Mouse (Mus musculus) ES-E14 (cell line): ENCODE data around the gene Serpina1c. TPM values are rescaled to one million over a fixed set of nuclear protein-coding genes. Genes with fewer than 3 reads are reported as not detected.
"Not testable (repeated sequence)": the region's sequence is repeated elsewhere in the genome, so short reads cannot be mapped to it uniquely, and the experiment has no call there.

ENCODE experiments used
- DNase-seq: peaks from one replicate; pipeline ENCODE4 v3.0.0-alpha.2; 2013; ENCODE audit warnings: low read depth, low spot score
- H3K27ac ChIP-seq: 2 replicates; pipeline ENCODE4 v1.5.1; 2012; ENCODE audit warnings: low read depth, mild to moderate bottlenecking, low read length, moderate library complexity, mixed read lengths; ENCODE audit not compliant: poor library complexity, insufficient read depth, severe bottlenecking
- H3K36me3 ChIP-seq: 2 replicates; pipeline ENCODE4 v1.6.1; 2012; ENCODE audit warnings: mild to moderate bottlenecking, low read length, moderate library complexity, mixed read lengths; ENCODE audit not compliant: control insufficient read depth, poor library complexity, insufficient read depth, severe bottlenecking
- H3K4me1 ChIP-seq, 2 experiments: fragments of 150-350 bp in 1 of 2; sonication (generic) in 1 of 2; 2 replicates each; pipeline ENCODE4 v1.6.1; 2012; ENCODE audit warnings: low read length in 2 of 2, mild to moderate bottlenecking in 1 of 2, mixed read lengths in 1 of 2; ENCODE audit not compliant: control insufficient read depth in 2 of 2, insufficient read depth in 2 of 2, poor library complexity in 1 of 2
- H3K4me3 ChIP-seq, 2 experiments: fragments of 150-350 bp in 1 of 2; sonication (generic) in 1 of 2; 2 replicates each; pipeline ENCODE4 v1.5.1; 2012; ENCODE audit warnings: low read length in 2 of 2, low read depth in 1 of 2, mild to moderate bottlenecking in 1 of 2, mixed read lengths in 1 of 2; ENCODE audit not compliant: insufficient read depth in 1 of 2, poor library complexity in 1 of 2, severe bottlenecking in 1 of 2
- H3K9ac ChIP-seq: 2 replicates; pipeline ENCODE4 v1.6.1; 2012; ENCODE audit warnings: low read depth, mild to moderate bottlenecking, low read length, mixed read lengths; ENCODE audit not compliant: poor library complexity, insufficient read depth, severe bottlenecking
- H3K9me3 ChIP-seq: fragments of 150-350 bp; sonication (generic); 2 replicates; pipeline ENCODE4 v1.6.1; 2012; ENCODE audit warnings: low read depth, mild to moderate bottlenecking, low read length; ENCODE audit not compliant: control insufficient read depth, insufficient read depth
- CHD2 ChIP-seq: IDR thresholded peaks from 2 replicates; pipeline ENCODE4 v1.6.1; 2014; ENCODE audit warnings: mild to moderate bottlenecking, low read depth, low read length, inconsistent platforms
- HCFC1 ChIP-seq: IDR thresholded peaks from 2 replicates; pipeline ENCODE4 v1.6.1; 2012; ENCODE audit warnings: low read length, inconsistent platforms, borderline replicate concordance; ENCODE audit not compliant: insufficient read depth
- MAFK ChIP-seq: IDR thresholded peaks from 2 replicates; pipeline ENCODE4 v1.6.1; 2014; ENCODE audit warnings: mild to moderate bottlenecking, low read depth, low read length, inconsistent platforms; ENCODE audit not compliant: insufficient read depth
- ZC3H11A ChIP-seq: IDR thresholded peaks from 2 replicates; pipeline ENCODE4 v1.6.1; 2012; ENCODE audit warnings: low read depth, mild to moderate bottlenecking, inconsistent platforms, low read length, borderline replicate concordance
- ZNF384 ChIP-seq: IDR thresholded peaks from 2 replicates; pipeline ENCODE4 v1.6.1; 2012; ENCODE audit warnings: low read depth, low read length, inconsistent platforms
- in situ Hi-C, 2 experiments: fragments of 600-800 bp; cut with MboI; formaldehyde crosslinking; loops; one replicate each; pipeline ENCODE4 v1.15.1; 2025; ENCODE audit warnings: low sequenced_read_pairs in 2 of 2, inconsistent platforms in 1 of 2; ENCODE audit not compliant: unreplicated experiment in 2 of 2
- total RNA-seq: library from RNA; depleted of rRNA; stranded (reverse); fragments of 300-350 nt; gene quantifications from 2 replicates; pipeline ENCODE4 v1.2.3, GENCODE M21; 2012; rRNA removed

Serpina1c gene
- total RNA-seq, 1 experiment: not detected

DNA sequence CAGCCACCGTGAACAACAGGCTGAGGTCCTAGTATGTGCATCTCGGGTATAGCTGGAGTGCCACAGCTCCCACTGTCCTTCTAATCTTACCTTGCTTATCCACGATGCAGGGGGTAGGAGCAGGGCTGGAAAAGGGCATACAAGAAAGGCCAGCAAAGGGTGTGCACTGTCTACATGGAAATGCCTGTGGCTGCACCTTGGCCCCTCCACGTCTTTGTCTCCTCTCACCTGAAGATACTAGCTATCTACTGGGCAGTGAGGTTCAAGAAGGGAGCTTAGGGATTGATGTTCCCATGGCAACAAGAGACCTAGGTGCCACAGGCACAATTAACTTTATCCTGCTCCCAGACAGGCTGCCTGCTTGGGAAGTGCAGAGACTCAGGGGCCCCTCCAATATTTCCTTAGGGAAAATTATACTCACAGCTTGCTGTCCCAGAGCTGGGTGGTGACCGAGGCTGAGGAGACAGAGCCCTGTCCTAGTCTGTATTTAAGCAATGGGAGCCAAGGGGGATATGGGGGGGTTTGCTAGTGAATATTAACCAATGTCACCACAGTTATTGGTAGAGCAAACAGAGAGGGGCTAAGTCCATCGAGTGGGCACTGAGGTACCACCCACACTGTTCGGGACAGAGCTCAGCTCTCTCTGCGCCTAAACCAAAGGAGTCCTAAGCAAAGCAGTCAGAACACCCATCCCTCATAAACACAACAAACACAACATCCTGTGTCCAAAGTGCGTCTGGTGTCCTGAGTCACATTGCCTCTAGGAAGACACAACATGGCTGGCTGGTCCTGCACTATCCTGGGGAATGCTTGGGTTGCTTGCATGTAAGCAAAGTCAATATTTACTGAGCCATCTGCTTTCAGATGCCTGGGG lies 41.3 kb downstream of the Serpina1c start, which contains the start of gene Serpina1a:
Gene Serpina1a (minus strand): TSS at position 462 of the 874 bp plus-strand sequence.
- H3K4me3 ChIP-seq, H3K36me3 ChIP-seq, H3K27ac ChIP-seq, H3K4me1 ChIP-seq, in situ Hi-C loops, DNase-seq, H3K9ac ChIP-seq, H3K9me3 ChIP-seq: not testable (repeated sequence)

DNA sequence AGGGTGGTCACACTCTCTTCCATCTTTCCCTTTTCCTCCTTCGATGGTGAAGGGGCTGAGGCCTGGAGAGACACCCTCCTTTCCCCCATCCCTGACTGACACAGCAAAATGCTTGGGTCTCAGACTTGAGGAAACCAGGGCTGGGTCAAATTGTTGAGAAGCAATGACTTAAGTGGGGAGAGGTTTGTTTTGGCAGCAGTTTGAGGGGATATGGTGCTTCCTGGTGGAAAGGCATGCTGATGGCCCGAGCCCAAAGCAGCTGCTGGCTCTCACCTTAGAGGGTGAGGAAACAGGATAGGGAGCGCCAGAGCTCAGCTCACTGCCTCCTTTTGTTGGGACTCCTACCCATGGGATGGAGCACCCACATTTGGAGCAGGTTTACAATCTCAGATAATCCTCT lies 43.7 kb downstream of the Serpina1c start:
- in situ Hi-C loops: no loop called here
- H3K4me3 ChIP-seq: no peak overlapping the region
- TF ChIP-seq MAFK: no peak
- no peak for TF ChIP-seq CHD2
- TF ChIP-seq ZNF384: no peak
- TF ChIP-seq ZC3H11A: no peak
- no peak for TF ChIP-seq HCFC1
- H3K27ac ChIP-seq: no peak overlapping the region
- no peaks in the 10 kb centered on the region for H3K36me3 ChIP-seq
- H3K9ac ChIP-seq: no peak overlapping the region
- H3K9me3 ChIP-seq: no peaks in the 10 kb centered on the region
- H3K4me1 ChIP-seq: no peaks in the 10 kb centered on the region
- DNase-seq: no peak

DNA sequence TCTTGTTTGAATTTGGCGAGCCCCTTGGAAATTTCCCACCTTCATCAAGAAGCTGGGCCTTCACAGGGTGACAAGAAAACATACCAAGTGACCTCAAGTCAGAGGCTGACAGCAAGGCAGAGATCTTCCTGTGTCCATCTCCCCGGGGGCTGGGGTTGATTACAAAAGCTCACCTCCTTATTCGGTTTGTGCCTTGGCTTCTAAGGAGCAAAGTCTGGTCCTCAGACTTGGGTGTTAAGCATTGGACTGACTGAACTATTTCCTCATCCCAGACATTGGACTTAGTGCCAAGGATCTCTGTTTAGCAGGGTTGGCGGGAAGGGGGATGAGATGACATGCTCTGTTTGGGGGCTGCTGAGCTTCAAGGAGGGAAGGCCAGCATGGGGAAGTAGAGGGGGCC lies 44.1 kb downstream of the Serpina1c start:
- H3K9me3 ChIP-seq, in situ Hi-C loops, H3K27ac ChIP-seq, H3K9ac ChIP-seq, H3K4me3 ChIP-seq, DNase-seq, H3K36me3 ChIP-seq, H3K4me1 ChIP-seq: not testable (repeated sequence)

DNA sequence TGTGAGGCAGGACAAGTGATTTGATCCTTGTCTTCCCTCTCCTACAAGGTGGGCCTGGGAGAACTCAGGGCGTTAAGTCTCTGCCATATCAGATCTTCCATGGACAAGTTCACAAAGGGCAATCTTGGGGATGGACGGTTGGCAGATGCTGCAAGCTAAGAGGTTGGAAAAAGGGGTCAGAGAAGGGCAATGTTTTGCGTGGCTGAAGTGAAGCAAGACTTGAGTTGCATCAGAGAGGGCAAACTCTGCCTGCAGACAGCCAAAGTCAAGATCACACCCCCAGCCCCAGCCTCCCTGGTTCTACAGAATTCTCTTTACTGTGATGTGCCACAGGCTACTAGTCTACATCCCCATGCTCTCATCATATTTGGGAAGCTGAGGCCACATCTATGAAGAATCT lies 45.1 kb downstream of the Serpina1c start:
- H3K4me3 ChIP-seq, H3K9ac ChIP-seq, in situ Hi-C loops, H3K4me1 ChIP-seq, H3K27ac ChIP-seq, H3K36me3 ChIP-seq, DNase-seq, H3K9me3 ChIP-seq: not testable (repeated sequence)

DNA sequence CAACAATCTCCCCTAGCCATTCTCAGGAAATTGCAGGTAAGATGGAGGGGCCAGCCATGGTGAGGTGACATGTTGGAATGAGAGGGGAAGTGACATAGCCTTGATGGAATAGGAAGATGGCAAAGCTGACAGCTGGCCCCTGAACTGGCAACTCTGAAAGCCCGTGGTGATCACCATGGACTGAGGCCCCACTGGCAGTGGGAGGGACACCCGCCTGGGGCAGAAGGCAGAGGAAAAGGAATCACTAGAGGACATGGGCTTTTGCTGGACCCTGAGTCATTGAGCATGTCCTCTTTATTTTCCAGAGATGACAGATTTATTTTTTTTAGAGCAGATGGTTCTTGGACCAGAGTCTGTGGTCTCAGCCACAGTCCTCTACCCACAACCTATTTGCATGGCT lies 51.7 kb downstream of the Serpina1c start:
- in situ Hi-C loops, H3K9ac ChIP-seq, H3K4me1 ChIP-seq, H3K36me3 ChIP-seq, H3K9me3 ChIP-seq, DNase-seq, H3K4me3 ChIP-seq, H3K27ac ChIP-seq: not testable (repeated sequence)

Other genes with a start within 250 kb of the Serpina1c start
- not detected in 2 replicates for gene Serpina6, start 247.7 kb downstream of the Serpina1c start, total RNA-seq
- gene Serpina16, start 228.7 kb downstream of the Serpina1c start, total RNA-seq: not detected in 2 replicates
- gene Serpina1f, start 209.4 kb downstream of the Serpina1c start, total RNA-seq: not detected in 2 replicates
- gene Serpina1d, start 131.3 kb downstream of the Serpina1c start, total RNA-seq: not detected in 2 replicates
- gene Serpina1b, start 74.5 kb downstream of the Serpina1c start, total RNA-seq: not detected in 2 replicates
- gene Serpina1a, start 41.3 kb downstream of the Serpina1c start, total RNA-seq: not detected in 2 replicates
- gene Serpina1e, start 54.1 kb upstream of the Serpina1c start, total RNA-seq: not detected in 2 replicates
- gene Serpina11, start 85.1 kb upstream of the Serpina1c start, total RNA-seq: not detected in 2 replicates
- gene Serpina9, start 108.9 kb upstream of the Serpina1c start, total RNA-seq: 0.18 TPM in 1 of 2 replicates, not detected in the other
- gene Serpina12, start 139.6 kb upstream of the Serpina1c start, total RNA-seq: 0.13 TPM in 1 of 2 replicates, not detected in the other
- gene Serpina5, start 196.2 kb upstream of the Serpina1c start, total RNA-seq: not detected in 2 replicates
- gene Serpina3a, start 207.8 kb upstream of the Serpina1c start, total RNA-seq: not detected in 2 replicates
- gene Serpina3b, start 223.1 kb upstream of the Serpina1c start, total RNA-seq: not detected in 2 replicates
- gene Serpina3c, start 249.0 kb upstream of the Serpina1c start, total RNA-seq: not detected in 2 replicates